Mouse (Mus musculus): ENCODE measurements around the gene Gm28557.
"Not testable (repeated sequence)": the region's sequence is repeated elsewhere in the genome, so short reads cannot be mapped to it uniquely, and the experiment has no call there.

Gm28557 gene

DNA sequence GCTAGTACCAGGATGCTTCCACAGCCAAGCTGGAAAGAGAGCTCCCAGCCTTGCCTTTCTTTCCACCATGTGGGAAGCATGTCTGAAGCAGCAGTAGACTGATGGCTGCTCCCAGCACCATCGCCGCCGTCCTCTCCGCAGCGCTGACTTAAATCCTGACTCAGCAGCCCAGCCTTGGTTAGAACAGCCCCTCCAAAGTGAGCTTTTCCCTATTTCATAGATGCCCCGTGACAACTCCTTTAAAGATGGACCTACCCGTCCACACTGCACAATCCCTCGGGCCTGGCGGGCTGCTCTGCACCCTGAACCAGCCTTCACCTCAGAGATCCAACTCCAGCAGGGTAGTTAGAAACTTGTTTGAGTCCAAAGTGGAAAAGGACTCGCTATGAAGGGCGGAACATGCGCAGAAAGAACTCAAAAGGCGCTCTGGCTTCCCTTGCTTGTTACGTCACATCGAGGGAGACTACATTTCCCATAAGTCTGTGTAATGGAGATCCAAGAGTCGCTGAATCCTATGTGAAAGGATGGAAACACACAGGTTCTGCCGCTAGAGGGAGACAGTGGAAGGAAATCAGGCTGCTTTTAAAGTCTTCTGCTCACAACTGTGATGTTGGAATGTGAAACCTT lies at the start of gene Gm28557:
Gene Gm28557 (minus strand): TSS at position 411 of the 627 bp plus-strand sequence.
- DNase-seq: peak; percentile 87

DNA sequence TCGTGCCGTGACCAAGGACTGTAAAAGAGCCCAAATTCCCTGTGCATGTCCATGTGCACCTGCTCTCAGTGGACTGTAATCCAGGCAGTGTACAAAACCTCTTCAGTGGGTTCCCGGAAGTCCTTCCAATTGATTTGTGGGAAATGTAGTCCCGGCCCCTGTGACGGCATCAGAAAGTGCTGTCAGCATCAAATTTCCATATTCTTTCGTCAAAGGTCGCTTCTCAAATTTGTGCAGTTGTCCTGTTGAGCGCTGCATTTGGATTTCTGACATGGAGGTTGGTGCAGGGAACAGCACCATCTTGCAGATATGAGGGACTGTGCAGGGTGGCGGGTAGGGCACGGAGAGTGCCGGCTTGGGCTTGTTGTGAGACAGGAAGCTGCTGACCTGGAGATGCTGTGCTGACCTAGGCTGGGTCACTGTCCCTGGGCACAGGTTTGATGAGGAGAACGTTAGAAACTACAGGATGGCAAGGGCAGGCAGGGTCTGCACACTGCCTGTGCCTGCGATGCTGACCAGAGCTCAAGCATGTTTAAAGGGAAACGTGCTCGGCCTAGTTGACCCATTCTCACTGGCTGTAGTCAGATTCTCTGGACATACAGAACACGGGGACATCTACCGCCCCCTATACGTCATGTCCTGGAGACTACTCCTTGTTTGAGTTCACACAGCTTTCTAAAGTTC lies 19.8 kb upstream of the Gm28557 start:
- peak; percentile 76 for DNase-seq

DNA sequence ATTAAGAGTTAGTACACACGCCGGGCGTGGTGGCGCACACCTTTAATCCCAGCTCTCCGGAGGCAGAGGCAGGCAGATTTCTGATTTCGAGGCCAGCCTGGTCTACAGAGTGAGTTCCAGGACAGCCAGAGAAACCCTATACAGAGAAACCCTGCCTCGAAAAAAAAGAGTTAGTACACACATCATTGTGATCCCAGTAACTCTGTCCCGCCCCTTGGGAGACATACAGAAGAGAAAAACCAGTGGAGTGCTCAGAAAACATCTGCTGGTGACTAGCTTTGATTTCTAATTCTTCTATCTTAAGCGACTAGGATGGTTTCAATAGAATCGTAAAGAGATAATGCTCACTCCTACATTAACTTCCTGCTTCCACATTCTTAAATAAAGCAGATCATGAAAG lies 19.1 kb upstream of the Gm28557 start:
- not testable (repeated sequence) for DNase-seq

DNA sequence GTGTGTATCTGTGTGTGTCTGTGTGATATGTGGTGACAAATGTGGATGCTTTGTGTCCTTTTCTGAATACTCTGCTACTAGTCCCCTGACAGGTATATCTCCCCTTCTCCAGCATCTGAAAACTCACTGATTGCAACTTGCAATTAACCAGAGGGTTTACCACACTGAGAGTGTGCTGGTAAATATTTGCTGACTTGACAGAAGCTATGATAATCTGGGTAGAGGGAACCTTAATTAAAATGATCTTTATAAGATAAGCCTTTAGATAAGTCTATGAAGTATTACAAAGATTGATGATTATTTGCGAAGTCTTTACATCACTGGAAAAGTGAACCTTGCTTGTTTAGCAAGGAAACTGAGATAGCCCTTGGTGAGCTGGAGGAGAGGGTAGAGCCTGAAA lies 16.1 kb upstream of the Gm28557 start:
- no peak for DNase-seq

DNA sequence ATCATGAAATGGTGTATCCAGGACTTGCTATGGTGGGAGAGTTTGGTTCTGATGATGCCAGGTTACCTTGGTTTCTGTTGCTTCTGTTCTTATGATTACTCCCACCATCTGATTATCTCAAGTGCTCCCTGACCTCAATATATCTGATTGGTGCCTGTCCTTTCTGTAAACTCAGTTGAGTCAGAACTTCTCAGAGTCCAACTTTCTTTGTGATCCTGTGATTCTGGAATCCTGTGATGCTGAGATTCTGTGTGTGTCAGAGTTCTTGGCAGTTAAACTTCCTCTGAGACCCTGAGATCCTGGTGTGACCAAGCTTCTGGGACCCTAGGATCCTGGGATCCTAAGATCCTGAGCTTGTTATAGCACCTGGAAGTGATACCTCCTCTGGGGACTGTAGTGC lies 13.0 kb upstream of the Gm28557 start, which contains the start of gene Zfp759:
Gene Zfp759 (plus strand): TSS at position 301 of the 400 bp plus-strand sequence.
- not testable (repeated sequence) for DNase-seq

DNA sequence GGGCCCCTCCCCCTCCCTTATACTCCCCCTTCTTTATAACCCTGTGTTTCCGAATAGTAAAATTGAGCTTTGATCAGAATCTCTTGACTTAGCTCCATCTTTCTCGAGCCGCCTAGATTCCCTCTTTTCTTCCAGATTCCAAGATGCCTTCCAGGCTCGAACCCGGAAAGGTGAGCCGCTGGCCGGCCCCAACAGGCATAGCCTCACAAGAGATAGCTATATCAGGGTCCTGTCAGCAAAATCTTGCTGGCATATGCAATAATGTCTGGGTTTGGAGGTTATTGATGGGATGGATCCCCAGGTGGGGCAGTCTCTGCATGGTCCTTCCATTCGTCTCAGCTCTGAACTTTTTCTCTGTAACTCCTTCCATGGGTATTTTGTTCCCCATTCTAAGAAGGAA lies 7.8 kb upstream of the Gm28557 start, which contains the start of gene Rslcan18:
Gene Rslcan18 (minus strand): TSS at position 101 of the 400 bp plus-strand sequence.
- DNase-seq: not testable (repeated sequence)

DNA sequence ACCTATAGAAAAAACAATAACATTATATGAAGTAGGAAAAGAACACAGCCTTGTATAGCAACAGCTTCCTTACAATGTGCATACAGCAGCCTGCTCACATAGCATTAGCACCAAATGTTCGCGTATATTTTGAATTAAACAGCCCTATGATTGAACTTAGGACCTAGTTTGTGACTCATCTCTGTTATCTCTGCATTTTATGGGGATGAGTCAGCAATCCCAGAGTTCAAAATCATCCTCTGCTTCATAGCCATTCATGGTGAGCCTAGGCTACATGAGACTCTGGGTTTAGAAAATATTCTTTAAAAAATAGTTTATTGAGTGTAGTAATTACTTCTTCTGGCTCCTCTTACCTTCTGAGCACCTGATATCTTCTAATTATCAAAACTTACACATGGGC lies 4.9 kb upstream of the Gm28557 start:
- no peak for DNase-seq

DNA sequence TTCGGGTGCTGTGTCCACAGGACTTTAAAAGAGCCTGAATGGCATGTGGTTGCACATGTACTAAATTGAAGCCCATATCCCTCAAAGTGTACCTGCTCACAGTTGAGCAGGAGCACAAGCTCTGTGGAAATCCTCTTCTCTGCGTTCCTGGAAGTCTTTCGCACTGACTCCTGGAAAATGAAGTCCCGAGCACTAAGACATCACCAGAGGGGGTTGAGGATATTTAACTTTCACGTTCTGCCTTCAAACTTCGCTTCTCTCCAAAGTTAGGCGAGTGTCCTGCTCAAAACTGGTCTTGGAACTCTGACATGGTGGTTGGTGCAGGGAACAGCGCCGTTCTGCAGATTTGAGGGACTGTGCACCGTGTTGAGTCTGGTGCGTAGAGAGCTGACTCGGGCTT lies 3.7 kb upstream of the Gm28557 start:
- no peak for DNase-seq

DNA sequence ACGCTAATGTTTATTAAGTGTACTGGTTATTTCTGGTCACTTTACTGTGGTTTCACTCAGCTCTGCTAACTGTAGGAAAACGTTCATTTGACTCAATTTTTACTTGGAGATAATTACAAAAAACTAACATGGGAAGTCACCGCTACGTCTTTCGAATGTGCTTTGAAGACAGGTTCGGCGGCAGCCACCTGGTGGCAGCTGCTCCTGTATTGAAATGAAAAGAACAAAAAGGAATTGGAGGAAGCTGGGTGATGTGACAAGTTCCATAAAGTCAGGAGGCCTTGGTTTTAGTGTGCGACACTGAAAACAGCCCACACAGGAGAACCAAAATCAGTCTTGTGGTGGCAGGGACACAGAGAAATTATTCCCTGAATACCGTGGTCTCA lies 410 bp upstream of the Gm28557 start:
- DNase-seq: peak; percentile 78

DNA sequence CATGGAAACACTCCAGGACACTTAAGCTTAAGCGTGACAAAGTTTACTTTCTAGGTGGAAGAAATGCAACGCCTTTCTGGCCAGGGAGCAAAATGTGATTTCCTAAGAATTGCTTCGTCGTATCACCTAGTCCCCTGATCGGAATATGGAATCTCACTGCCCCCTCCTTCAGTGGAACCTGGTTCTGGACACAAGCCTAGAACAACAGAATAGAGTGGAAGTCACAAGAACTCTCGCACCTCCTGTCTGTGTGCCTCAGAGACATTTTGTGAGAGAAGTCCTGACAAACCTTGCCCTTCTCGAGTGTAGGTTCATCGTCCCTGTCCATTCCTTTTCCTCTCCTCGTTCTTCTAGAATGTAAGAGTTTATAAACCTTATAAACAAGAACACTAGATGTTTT lies 723 bp downstream of the Gm28557 start:
- DNase-seq: no peak

DNA sequence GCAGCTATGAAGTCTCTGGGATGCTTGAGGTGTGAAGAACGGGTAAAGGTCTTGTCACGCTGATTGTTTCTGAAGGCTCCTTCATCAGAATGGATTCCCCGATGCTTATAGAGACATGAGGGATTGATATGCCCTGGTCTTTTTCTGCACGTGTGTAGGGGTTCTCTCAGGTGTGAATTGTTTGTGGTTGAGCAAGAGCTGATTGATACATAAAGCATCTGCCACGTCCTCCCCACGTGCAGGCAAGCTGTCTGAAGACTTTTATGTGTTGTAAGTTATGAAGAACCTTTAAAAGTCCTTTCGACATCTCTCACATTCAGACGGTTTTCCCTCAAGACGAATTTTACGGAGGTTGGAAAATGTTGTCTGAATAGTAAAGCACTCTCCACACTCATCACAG lies 10.5 kb downstream of the Gm28557 start, which contains the start of gene Zfp708:
Gene Zfp708 (minus strand): TSS at position 101 of the 400 bp plus-strand sequence.
- no peak for DNase-seq

DNA sequence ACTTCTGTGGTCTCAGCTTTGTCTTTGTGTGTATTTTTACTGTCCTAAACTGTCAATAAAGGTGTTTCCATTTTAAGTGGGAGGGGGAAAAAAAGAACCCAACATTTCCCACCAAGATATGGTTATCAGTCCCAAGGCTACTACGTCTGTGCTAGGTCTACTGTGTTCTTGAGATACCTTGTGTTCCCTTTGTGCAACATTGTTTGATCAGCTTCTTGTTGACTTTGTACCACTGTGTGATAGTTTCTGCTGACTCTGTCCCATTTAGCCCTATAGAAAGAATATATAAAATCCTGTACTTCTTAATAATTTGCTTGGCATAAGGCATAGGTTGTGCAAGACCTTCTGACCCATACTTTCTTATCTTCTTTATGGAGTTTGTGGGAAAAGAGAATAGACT lies 18.2 kb downstream of the Gm28557 start:
- DNase-seq: no peak

DNA sequence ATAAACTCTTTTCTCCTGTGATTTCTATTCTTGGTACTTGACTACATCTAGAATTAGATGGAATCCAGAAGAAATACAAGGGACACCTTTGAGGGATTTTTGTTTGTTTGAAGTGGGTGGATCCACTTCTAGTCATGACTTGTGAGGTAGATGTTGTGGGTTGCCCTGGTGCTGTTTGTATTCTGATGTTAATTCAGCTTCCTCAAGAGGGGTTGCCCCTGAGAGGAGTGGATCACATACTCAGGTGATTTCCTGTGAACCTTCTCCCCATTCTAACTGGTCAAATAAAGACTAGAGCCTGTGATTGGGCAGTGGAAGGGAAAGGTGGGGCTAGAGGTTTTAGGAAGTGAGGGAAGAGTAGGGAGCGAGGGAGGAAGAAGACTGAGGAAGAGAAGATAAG lies 26.5 kb downstream of the Gm28557 start:
- no peak for DNase-seq

DNA sequence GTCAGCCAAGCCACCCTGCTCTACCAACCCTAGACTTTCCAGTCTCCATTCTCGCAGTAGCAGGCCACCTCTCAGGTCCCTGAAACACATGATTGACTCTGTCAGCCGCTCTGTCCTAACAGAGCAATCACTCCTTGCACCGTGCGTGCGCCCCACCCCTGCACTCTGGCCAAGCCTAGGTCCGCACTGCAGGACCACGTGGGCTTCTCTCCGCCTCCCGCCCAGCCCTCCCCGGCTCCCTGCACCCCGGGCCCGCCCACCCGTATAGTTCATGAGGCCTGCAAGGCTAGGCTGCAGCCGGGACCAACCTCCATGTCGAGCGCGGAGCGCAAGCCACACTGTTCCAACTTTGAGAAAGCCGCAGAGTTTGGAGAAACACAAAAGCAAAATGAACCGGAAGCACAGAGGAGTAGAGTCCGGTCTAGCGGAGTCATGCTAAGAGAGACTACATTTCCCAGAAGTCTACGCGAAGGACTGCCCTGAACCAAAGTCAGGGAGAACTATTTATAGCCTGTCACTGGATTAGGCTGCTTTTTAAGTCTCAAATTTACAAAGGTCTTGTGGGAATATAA lies 27.2 kb downstream of the Gm28557 start:
- DNase-seq: peak; percentile 56

DNA sequence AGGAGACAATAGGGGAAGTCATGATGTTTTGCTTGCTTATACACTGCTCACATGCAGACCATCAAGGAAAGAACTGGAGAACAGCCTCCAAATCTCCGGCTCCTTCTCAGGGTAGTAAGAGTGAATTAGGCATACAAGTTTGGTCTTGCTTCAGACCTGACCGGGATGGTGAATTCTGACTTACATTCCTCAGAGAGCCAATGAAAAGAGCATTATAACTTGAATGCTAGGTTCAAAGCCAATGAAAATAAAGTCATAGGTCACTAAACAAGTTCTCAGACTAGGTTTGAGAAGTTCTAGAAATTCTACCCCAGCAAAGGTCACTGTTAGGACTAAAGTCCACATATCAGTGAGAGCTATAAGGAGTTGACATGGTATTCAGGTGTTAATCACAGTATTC lies 31.2 kb downstream of the Gm28557 start:
- no peak for DNase-seq

DNA sequence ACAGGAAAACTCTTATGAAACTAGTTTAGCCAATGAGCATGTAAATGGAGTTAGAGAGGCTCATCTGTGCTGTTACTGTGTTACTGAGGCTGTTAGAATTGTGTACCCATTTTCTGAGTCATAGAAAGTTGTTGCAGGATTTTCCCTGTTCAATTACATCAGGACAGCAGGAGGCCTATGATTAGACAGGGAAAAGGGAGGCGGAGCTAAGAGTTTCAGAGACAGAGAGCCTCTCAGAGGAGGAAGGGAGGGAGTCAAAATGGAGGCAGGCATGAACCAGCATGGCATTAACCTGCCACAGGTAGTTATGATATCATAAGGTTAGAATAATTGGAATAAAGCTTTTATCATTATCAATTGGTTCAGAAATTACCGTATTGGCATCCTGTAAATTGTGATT lies 35.6 kb downstream of the Gm28557 start:
- no peak for DNase-seq

DNA sequence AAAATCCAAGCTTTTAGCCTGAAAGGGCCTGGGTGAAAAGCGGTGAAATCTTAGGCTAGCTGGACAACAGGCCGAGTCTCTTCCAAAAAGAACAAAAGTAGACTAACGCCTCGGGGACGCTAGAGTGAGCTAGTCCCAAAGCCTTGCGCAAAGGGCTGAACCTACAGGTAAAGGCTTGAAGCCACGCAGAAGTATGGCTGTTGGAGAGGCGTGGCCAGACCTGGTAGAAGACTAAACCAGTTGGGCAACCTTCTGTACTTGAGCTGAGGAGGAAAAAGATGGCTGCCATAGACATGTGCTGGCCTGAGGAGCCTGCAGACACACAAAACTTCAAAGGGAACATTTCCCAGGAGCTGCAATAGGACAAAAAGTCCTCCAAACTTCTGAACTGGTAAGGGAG lies 43.0 kb downstream of the Gm28557 start:
- no peak for DNase-seq

DNA sequence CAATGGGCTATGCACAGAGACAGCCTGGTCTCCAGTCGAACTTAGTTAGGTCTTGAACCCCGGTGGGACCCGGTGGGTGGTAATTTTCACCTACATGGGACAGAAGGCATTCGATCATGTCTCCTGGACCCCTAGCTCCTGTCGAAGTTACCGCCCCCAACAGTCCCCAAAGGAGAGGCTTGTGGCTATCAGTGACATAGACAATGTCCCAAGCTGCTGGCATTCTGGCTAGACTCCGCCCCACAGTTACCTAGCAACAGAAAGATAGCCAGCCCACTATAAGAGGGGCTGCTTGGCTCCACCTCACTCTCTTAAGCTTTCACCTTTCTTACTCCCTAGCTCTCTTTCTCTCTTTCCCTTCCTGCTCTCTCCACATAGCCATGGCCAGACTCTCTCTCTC lies 46.0 kb downstream of the Gm28557 start:
- DNase-seq: no peak

DNA sequence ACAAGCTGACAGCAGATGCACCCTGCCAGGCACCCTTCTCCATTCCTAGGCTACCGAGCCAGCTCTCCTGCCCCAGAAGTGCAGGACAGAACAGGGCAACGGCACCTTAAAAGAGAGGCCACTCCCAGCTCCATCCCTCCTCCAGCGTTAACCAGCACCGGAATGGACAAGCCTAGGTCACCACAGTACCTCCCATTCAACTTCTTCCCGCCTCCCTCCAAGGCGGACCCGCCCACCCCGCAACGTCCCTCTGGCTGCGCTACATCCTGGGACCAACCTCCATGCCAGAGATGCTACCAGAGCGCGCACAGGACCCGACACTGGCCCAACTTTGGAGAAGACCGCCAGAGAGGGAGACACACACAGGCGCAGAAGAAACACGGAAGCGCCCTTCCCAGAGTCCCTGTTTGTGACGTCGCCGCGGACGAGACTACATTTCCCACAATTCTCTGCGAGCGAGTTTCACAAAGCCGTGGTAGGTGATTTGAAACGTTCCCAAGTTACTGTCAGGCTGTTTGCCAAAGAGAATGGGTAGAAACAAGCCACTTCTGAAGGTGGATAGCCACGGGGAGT lies 47.5 kb downstream of the Gm28557 start, which contains the start of gene Zfp712:
Gene Zfp712 (minus strand): TSS at position 385 of the 573 bp plus-strand sequence.
- DNase-seq: peak; percentile 89

DNA sequence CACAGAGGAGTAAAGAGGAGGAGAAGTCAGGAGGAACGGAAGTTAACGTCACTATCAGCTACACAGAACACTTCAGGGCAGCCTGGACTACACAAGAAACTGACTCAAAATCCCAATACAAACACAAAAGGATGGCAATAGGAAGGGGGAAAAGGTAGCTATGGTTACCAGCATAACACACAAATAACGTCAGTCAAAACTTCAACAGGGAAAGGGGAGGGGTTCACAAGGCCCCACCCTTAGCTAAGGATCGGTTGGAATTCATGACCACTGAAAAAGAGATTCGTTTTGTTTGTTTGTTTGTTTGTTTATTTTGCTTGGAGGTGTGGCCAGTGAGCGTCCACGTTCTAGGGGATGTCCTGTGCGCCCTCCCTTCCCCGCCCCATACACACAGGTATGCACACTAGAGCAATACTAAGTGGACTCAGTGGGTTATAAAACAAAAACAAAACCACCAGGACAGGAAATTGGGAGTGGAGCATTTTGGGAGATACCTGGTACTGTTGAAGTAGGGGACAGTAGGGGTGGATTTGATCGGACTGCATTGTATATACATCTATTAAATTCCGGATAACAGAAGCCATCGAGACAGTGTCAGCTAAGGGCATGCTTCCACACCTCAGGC lies 48.1 kb downstream of the Gm28557 start:
- no peak for DNase-seq
